Mouse (Mus musculus) stomach, postnatal 0 days (tissue): ENCODE data around the gene Crim1.

Experiments
- CTCF ChIP-seq: IDR thresholded peaks from 2 replicates; pipeline ENCODE4 v1.5.1; 2016; ENCODE audit warnings: antibody characterized with exemption, low read depth, mild to moderate bottlenecking, moderate library complexity
- EP300 ChIP-seq: optimal IDR thresholded peaks from 2 replicates; pipeline ENCODE3; 2016; ENCODE audit warnings: antibody characterized with exemption

DNA sequence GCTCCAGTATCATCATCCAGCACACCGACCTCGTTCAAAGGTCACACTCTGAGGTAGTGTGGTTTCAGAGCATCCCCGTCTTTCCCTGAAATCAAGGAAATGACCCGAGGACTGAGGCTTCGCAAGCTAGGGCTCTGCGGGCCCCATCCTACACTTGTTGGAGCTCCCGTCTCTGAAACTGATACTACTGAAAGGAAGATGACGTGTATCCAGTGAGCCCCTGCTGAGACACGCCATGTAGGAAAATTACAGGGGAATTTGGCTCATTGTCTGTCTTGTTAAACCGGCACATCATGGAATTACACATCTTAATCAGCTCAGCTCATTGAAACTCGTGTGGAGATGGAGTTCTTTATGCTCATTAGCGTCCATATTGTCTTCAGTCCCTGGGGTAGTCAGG, 79.1 kb downstream of the Crim1 start:
- TF ChIP-seq CTCF (no peak), EP300 (no peak)
